Mouse (Mus musculus) megakaryocyte, embryonic 14.5 days (primary cell): ENCODE data around the gene Hoxd3.

Source experiments
- FLI1 ChIP-seq: IDR thresholded peaks from 2 replicates; pipeline ENCODE4 v1.6.1; 2012; ENCODE audit warnings: low read length, inconsistent platforms, mixed read lengths
- GATA1 ChIP-seq: IDR thresholded peaks from 3 replicates; pipeline ENCODE4 v1.6.1; 2012; ENCODE audit warnings: mixed read lengths, low read length, inconsistent platforms, borderline replicate concordance

GRCm38 (mm10) chr2:74725171-74725570 is 13.4 kb downstream of the Hoxd3 start:
- TF ChIP-seq GATA1 (no peak), FLI1 (no peak)
